Mouse (Mus musculus): ENCODE data around the gene Gucy1b2. TPM values are rescaled to one million over a fixed set of nuclear protein-coding genes. Genes with fewer than 3 reads are reported as not detected.

The Gucy1b2 gene
- polyA plus RNA-seq, 1 experiment: not detected

DNA sequence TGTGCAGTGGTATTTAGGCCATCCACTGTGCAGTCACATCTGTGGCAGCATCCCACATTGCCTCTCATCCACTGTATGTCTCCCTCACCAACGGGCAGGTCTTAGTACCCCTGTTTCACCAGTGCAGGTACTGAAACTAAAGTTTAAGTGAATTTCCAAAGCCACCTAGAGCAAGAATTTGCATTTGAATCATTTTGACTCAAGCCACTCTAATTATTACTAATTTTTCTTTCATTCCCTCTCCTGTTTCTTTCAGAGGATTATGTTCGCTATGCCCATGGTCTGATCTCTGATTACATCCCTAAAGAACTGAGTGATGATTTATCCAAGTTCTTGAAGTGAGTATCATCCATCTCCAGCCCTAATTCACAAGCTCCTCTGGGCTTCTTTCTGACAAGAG lies 92.3 kb downstream of the Gucy1b2 start:
- TF ChIP-seq CTCF (IDR thresholded peaks at IDR 0.05; ENCODE audit: insufficient read depth, low read depth, low read length) (no peak), POLR2A (IDR thresholded peaks at IDR 0.05; ENCODE audit: insufficient read depth, low read depth, low read length) (no peak)
- WGBS: 91% methylated on average over 2 of the region's 2 CpGs

DNA sequence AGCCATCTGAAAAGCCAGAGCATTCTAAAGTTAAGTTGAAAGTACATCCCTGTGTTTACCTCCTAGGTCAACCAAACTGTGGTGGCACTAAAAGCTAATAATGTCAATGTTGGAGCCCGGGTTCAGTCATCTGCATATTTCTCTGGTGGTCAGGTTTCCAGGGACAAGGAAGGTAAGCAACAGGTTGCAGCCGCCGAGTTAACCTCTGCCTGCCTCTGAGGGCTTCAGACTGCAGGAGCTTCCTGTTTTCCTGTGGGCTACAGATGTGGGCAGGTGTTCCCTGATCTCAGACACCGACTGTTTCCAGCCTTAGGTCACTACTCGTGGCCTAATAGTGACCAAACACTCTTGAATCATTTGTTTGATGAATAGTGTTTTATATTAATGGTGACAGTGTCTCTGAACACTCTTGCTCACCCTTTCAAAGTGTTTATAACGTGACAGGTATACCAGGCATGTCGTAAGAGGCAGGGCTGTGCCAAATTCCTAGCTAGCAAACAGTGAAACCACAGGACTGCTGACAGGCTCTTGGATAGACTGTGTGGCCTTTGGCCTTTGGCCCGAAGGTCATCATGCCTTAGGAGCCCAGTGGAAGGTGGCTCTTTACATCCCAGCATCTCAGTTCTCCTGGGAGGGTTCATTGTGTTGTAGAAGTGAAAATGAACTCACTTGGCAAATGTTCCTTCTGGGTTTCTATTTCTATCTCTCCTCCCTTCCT lies 94.7 kb downstream of the Gucy1b2 start:
- H3K27ac ChIP-seq (ENCODE audit: insufficient read depth, low read depth, low read length): no peak overlapping the region
- no peak overlapping the region for H3K4me3 ChIP-seq (ENCODE audit: insufficient read depth, low read depth, low read length)
- TF ChIP-seq CTCF (IDR thresholded peaks at IDR 0.05; ENCODE audit: insufficient read depth, low read depth, low read length) (no peak), POLR2A (IDR thresholded peaks at IDR 0.05; ENCODE audit: insufficient read depth, low read depth, low read length) (no peak)
- WGBS: 91% methylated on average over 8 of the region's 8 CpGs
- no peaks in the 10 kb centered on the region for H3K4me1 ChIP-seq (ENCODE audit: control insufficient read depth, insufficient read depth, low read length)

More for the DNA sequence above, 92.3 kb downstream of the Gucy1b2 start:
- Histone ChIP-seq H3K4me3 (ENCODE audit: insufficient read depth, low read depth, low read length) (no peak overlapping the region), H3K27ac (ENCODE audit: insufficient read depth, low read depth, low read length) (no peak overlapping the region), H3K4me1 (ENCODE audit: control insufficient read depth, insufficient read depth, low read length) (no peaks in the 10 kb centered on the region)

DNA sequence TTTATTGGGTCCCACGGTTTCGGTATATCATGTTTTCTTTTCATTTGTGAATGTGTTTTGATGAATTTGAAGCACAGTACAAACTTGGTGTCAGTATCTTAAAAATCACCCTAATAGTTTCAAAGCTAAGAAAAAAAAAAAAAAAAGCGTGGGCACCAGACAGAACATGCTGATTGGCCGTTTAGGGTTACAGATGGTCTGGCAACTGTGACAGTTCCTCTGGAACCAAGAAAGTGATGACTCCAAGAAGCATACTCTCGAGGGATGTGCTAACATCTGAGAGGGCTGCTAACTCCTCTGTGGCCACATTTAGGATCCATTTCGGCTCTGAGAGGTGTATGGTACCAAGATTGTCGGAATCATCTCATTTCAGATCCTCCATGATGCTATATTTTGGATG lies 100.9 kb downstream of the Gucy1b2 start:
- Histone ChIP-seq H3K4me3 (ENCODE audit: insufficient read depth, low read depth, low read length) (no peak overlapping the region), H3K4me1 (ENCODE audit: control insufficient read depth, insufficient read depth, low read length) (no peaks in the 10 kb centered on the region), H3K27ac (ENCODE audit: insufficient read depth, low read depth, low read length) (no peak overlapping the region)
- TF ChIP-seq POLR2A (IDR thresholded peaks at IDR 0.05; ENCODE audit: insufficient read depth, low read depth, low read length) (no peak), CTCF (IDR thresholded peaks at IDR 0.05; ENCODE audit: insufficient read depth, low read depth, low read length) (no peak)
- 91% methylated on average over 7 of the region's 7 CpGs for WGBS

DNA sequence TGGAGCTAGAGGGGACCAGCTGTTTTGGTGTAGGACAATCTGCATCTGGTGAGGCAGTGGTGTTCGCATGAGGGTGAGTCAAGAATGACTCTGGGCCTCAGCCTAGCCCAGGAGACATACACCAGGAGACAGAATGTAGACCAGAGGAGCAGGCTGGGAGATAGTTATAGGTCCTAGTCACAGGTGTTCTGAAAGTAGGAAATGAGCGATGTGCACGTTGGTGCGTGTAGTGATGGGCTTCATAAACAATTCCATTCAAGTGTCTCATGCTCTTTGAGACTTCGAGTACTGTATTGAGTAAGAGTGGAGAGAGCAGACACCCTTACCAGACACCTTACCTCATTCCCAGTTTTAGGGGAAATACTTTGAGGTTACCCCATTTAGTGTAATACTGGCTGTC lies 102.3 kb downstream of the Gucy1b2 start:
- WGBS: 96% methylated on average over 5 of the region's 5 CpGs
- Histone ChIP-seq H3K4me1 (ENCODE audit: control insufficient read depth, insufficient read depth, low read length) (no peaks in the 10 kb centered on the region), H3K27ac (ENCODE audit: insufficient read depth, low read depth, low read length) (no peak overlapping the region), H3K4me3 (ENCODE audit: insufficient read depth, low read depth, low read length) (no peak overlapping the region)
- TF ChIP-seq POLR2A (IDR thresholded peaks at IDR 0.05; ENCODE audit: insufficient read depth, low read depth, low read length) (no peak), CTCF (IDR thresholded peaks at IDR 0.05; ENCODE audit: insufficient read depth, low read depth, low read length) (no peak)

DNA sequence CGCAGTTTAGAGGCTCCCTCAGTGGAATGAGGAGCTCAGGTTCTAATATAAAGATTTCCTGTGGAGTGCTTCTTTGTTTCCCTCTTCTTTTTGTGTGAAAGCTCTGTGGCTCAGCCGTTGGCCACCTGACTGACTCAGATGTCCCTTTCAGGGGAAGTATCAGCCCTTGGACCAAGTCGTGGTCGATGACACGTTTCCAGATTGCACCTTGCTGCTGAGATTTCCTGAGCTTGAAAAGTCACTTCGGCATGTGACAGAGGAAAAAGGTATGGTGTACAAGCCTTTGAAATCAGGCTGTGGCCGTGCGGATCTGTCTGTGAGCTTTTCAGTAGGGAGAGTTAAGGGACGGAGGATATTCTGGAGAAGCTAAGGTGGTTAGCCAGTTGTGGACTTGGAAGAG lies 102.7 kb downstream of the Gucy1b2 start:
- WGBS: 72% methylated on average over 9 of the region's 9 CpGs
- no peak for TF ChIP-seq POLR2A (IDR thresholded peaks at IDR 0.05; ENCODE audit: insufficient read depth, low read depth, low read length)
- TF ChIP-seq CTCF (IDR thresholded peaks at IDR 0.05; ENCODE audit: insufficient read depth, low read depth, low read length): no peak
- Histone ChIP-seq H3K27ac (ENCODE audit: insufficient read depth, low read depth, low read length) (no peak overlapping the region), H3K4me1 (ENCODE audit: control insufficient read depth, insufficient read depth, low read length) (no peaks in the 10 kb centered on the region), H3K4me3 (ENCODE audit: insufficient read depth, low read depth, low read length) (no peak overlapping the region)

DNA sequence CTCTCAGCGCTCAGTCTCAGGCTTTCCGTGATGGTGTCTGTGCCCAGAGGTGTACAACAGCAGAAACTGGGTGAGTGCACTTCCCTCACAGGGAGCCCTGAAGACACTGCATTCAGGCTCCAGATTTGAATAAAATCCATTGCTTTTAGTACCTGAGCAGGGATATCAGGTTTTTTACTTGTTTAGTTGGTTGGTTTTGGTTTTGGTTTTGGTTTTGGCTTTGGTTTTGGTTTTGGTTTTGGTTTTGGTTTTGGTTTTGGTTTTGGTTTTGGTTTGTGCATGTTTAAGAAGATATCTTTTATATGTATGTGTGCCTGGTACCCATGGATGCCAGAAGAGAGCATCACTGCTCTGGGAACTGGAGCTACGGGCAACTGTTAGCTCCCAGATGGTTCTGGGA lies 105.2 kb downstream of the Gucy1b2 start:
- no peak overlapping the region for H3K27ac ChIP-seq (ENCODE audit: insufficient read depth, low read depth, low read length)
- TF ChIP-seq POLR2A (IDR thresholded peaks at IDR 0.05; ENCODE audit: insufficient read depth, low read depth, low read length) (no peak), CTCF (IDR thresholded peaks at IDR 0.05; ENCODE audit: insufficient read depth, low read depth, low read length) (no peak)

DNA sequence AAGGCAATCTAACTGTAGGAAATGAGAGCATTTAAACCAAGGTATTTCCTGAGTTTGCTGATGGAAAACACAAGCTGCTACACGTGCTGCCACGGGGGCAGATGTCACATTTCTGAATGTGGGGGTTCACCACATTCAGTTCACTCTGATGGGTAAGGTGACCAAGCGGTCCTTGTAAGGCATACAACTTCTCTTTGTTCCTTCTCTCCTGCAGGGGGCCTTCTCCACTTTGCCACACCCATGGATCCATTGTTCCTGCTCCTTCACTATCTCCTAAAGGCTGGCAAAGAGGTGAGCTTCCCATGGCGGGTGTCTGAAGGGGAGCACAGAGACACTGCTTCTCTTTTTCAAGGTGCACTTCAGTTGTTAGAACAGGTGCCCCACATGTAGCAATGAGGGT lies 105.9 kb downstream of the Gucy1b2 start:
- Histone ChIP-seq H3K27ac (ENCODE audit: insufficient read depth, low read depth, low read length) (no peak overlapping the region), H3K4me1 (ENCODE audit: control insufficient read depth, insufficient read depth, low read length) (no peaks in the 10 kb centered on the region), H3K4me3 (ENCODE audit: insufficient read depth, low read depth, low read length) (no peak overlapping the region)
- 93% methylated on average over 4 of the region's 4 CpGs for WGBS
- no peak for TF ChIP-seq CTCF (IDR thresholded peaks at IDR 0.05; ENCODE audit: insufficient read depth, low read depth, low read length)

More for the DNA sequence above, 105.2 kb downstream of the Gucy1b2 start:
- Histone ChIP-seq H3K4me1 (ENCODE audit: control insufficient read depth, insufficient read depth, low read length) (no peaks in the 10 kb centered on the region), H3K4me3 (ENCODE audit: insufficient read depth, low read depth, low read length) (no peak overlapping the region)
- WGBS: 95% methylated on average over 3 of the region's 3 CpGs

DNA sequence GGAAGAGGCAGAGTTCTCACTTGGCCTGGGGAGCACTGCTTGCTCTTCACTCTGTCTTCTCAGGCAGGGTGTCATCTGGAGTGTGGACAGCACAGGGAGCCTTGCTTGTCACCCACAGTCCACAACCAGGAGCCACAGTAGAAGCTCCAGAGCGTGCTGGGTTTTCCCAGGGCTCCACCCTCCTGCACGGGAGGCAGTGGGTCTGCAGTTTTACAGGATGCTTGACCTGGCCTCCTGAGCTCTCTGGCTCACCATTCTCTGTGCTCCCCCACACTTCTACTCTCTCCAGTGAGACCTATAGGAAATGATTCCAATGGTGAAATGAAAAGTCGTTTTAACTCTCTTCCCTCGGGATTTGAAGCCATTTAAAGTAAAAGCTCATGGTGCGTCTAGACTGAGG lies 106.3 kb downstream of the Gucy1b2 start:
- Histone ChIP-seq H3K4me3 (ENCODE audit: insufficient read depth, low read depth, low read length) (no peak overlapping the region), H3K27ac (ENCODE audit: insufficient read depth, low read depth, low read length) (no peak overlapping the region), H3K4me1 (ENCODE audit: control insufficient read depth, insufficient read depth, low read length) (no peaks in the 10 kb centered on the region)
- 84% methylated on average over 5 of the region's 5 CpGs for WGBS
- TF ChIP-seq CTCF (IDR thresholded peaks at IDR 0.05; ENCODE audit: insufficient read depth, low read depth, low read length) (no peak), POLR2A (IDR thresholded peaks at IDR 0.05; ENCODE audit: insufficient read depth, low read depth, low read length) (no peak)

DNA sequence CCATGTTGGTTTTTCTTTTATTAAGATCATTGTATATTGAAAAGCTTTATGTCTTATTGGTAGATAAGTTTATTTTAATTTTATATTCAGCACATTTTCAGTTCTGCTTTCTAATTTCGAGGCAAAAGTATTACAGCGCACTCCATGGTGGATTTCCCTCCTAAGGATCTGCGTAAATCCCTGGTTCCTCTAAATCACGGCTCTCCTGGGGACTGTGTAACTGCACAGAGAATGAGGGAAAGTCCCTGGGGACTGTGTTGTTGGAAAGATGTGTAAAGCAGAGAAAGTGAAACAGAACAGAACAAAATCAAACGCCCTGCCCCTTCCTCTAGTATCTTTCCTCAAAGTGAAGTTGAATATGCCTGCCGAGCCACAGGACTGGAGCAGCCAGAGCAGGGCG lies 109.0 kb downstream of the Gucy1b2 start:
- Histone ChIP-seq H3K4me1 (ENCODE audit: control insufficient read depth, insufficient read depth, low read length) (peaks cover 5% of the 10 kb centered on the region), H3K27ac (ENCODE audit: insufficient read depth, low read depth, low read length) (no peak overlapping the region), H3K4me3 (ENCODE audit: insufficient read depth, low read depth, low read length) (no peak overlapping the region)
- TF ChIP-seq CTCF (IDR thresholded peaks at IDR 0.05; ENCODE audit: insufficient read depth, low read depth, low read length): no peak
- 68% methylated on average over 7 of the region's 7 CpGs for WGBS

DNA sequence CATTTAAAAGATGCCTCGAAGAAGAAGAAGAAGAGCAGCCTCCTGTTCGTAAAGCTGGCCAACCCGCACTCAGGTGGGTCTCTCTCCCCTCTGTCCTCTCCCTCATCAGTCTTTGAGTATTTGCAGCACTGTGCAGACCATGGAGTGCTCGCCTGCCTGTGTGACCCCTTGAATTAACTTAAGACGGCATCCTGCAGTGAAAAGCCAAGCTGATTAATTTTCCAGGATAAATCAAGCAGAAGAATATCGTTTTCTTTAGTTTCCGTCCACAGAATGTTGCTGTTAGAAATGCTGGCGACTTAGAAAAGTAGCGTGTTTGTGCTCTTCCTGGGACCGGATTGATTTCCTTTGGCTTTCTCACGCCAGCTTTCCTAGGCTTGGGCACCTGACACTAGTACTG lies 109.5 kb downstream of the Gucy1b2 start:
- WGBS: 42% methylated on average over 11 of the region's 11 CpGs
- Histone ChIP-seq H3K4me3 (ENCODE audit: insufficient read depth, low read depth, low read length) (no peak overlapping the region), H3K27ac (ENCODE audit: insufficient read depth, low read depth, low read length) (no peak overlapping the region), H3K4me1 (ENCODE audit: control insufficient read depth, insufficient read depth, low read length) (peaks cover 5% of the 10 kb centered on the region)
- TF ChIP-seq CTCF (IDR thresholded peaks at IDR 0.05; ENCODE audit: insufficient read depth, low read depth, low read length) (no peak), POLR2A (IDR thresholded peaks at IDR 0.05; ENCODE audit: insufficient read depth, low read depth, low read length) (no peak)

Other genes starting within 250 kb of the Gucy1b2 start
- gene Rnaseh2b, start 163.7 kb downstream of the Gucy1b2 start, polyA plus RNA-seq (2012; ENCODE audit: insufficient read depth, insufficient read length, low replicate concordance, missing spikeins): not detected in 2 replicates
- gene Dleu7, start 163.2 kb downstream of the Gucy1b2 start, polyA plus RNA-seq (2012; ENCODE audit: insufficient read depth, insufficient read length, low replicate concordance, missing spikeins): not detected in 2 replicates
- gene Fam124a, start 99.4 kb upstream of the Gucy1b2 start, polyA plus RNA-seq (2012; ENCODE audit: insufficient read depth, insufficient read length, low replicate concordance, missing spikeins): not detected in 2 replicates
- gene Gm4131, start 110.6 kb upstream of the Gucy1b2 start, polyA plus RNA-seq (2012; ENCODE audit: insufficient read depth, insufficient read length, low replicate concordance, missing spikeins): not detected in 2 replicates
- gene Serpine3, start 207.4 kb upstream of the Gucy1b2 start, polyA plus RNA-seq (2012; ENCODE audit: insufficient read depth, insufficient read length, low replicate concordance, missing spikeins): not detected in 2 replicates

Measured in olfactory bulb, adult 2 months (tissue).